Mouse (Mus musculus) cerebellum, adult 18-20 months (tissue): ENCODE results near the gene Golm1.
A peak's percentile ranks its signal among the peaks of the same experiment; 100 is the strongest.

ENCODE experiments used
- DNase-seq, 2 experiments: peaks; one replicate each; pipeline ENCODE4 v3.0.0; 2021

The Golm1 gene

GRCm38 (mm10) chr13:59584947-59585647, 90.5 kb downstream of the Golm1 start, which contains the start of the genes Agtpbp1 and Naa35:
Gene Agtpbp1 (minus strand): TSS chr13:59585227.
Gene Naa35 (plus strand): TSS chr13:59585259.
- peak; percentile 99 to 100 for DNase-seq
